Mouse (Mus musculus) liver, postnatal 0 days (tissue): Measurements from ENCODE around the gene Rtn4rl2. TPM values are rescaled to one million over a fixed set of nuclear protein-coding genes. Genes with fewer than 3 reads are reported as not detected.

Experiments
- ATAC-seq: fragments of 200-750 bp; cut with Nextera tagmentation; 2 replicates; pipeline ENCODE4 v1.8.0; 2017; ENCODE audit warnings: mild to moderate bottlenecking, moderate library complexity
- DNase-seq: peaks from one replicate; pipeline ENCODE4 v3.0.0-alpha.2; 2016
- H3K27ac ChIP-seq: fragments of 300-500 bp; sonication (generic); 2 replicates; pipeline ENCODE4 v1.5.1; 2014; ENCODE audit warnings: antibody characterized with exemption, moderate library complexity, mild to moderate bottlenecking, low read depth
- H3K27me3 ChIP-seq: fragments of 300-500 bp; sonication (generic); 2 replicates; pipeline ENCODE4 v1.6.1; 2014; ENCODE audit warnings: low read length, control low read depth, mixed read lengths; ENCODE audit not compliant: insufficient read depth
- H3K36me3 ChIP-seq: fragments of 300-500 bp; sonication (generic); replicated peaks from 2 replicates; pipeline ENCODE4 v1.6.1; 2014; ENCODE audit warnings: mild to moderate bottlenecking, control low read depth, low read length, moderate library complexity, mixed read lengths; ENCODE audit not compliant: insufficient read depth
- H3K4me1 ChIP-seq: fragments of 300-500 bp; sonication (generic); 2 replicates; pipeline ENCODE4 v1.6.1; 2014; ENCODE audit warnings: antibody characterized with exemption, mild to moderate bottlenecking, control low read depth; ENCODE audit not compliant: insufficient read depth
- H3K4me2 ChIP-seq: fragments of 300-500 bp; sonication (generic); 2 replicates; pipeline ENCODE4 v1.6.1; 2014; ENCODE audit warnings: low read depth, mild to moderate bottlenecking, low read length, moderate library complexity, mixed read lengths
- H3K4me3 ChIP-seq: fragments of 300-500 bp; sonication (generic); 2 replicates; pipeline ENCODE4 v1.5.1; 2014; ENCODE audit warnings: low read depth, low read length
- H3K9ac ChIP-seq: fragments of 300-500 bp; sonication (generic); replicated peaks from 2 replicates; pipeline ENCODE4 v1.6.1; 2014; ENCODE audit warnings: mild to moderate bottlenecking, moderate library complexity
- H3K9me3 ChIP-seq: fragments of 300-500 bp; sonication (generic); 2 replicates; pipeline ENCODE4 v1.6.1; 2016; ENCODE audit warnings: mild to moderate bottlenecking, control low read depth, low read length, mixed read lengths
- CTCF ChIP-seq: sonication (generic); IDR thresholded peaks from 2 replicates; pipeline ENCODE4 v1.5.1; 2016; ENCODE audit warnings: antibody characterized with exemption, low read depth
- EP300 ChIP-seq: IDR thresholded peaks from 2 replicates; pipeline ENCODE4 v1.6.1; 2016; ENCODE audit warnings: antibody characterized with exemption, low read depth, mild to moderate bottlenecking
- WGBS: fragments of 180-500 bp; shearing (Covaris S2); extraction: QIAGEN DNeasy Blood & Tissue Kit; methylation state at CpG from one replicate; pipeline ENCODE4 v1.1.7; 2014; ENCODE audit not compliant: insufficient replicate concordance; 5-methylcytosine and 5-hydroxymethylcytosine counted together
- polyA plus RNA-seq: library from polyadenylated mRNA; unstranded; fragments of >200 nt; fragmentation: Nextera tagmentation; extraction: Ambion mirVana; gene quantifications from 2 replicates; pipeline ENCODE4 v1.2.1, GENCODE M21; 2015

The Rtn4rl2 gene
- polyA plus RNA-seq, result 0.14 and 0.31 TPM in 2 replicates

DNA sequence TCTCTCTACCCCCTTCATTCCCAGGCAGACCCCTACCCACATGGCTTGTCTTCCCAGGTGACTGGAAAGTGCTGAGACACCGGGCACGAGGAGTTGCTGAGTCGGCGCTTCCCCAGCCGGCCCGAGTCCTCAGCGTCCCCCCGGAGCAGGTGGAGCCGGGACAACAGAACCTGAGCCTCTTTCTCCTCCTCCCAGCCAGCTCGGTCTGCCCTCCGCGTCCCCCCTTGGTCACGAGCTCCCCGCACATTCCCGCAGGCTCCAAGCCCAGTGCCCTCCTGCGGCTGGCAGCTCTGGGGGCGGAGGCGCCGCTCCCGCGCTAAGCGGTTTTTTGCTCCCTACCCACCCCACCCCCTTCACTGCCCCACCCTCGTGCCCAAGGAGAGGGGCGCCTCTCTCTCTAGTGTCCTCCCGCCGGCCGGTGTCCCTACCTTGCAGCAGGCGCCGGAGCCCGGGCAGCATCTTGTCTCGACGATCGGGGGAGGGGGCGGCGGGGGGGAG is at the start of gene Rtn4rl2:
Gene Rtn4rl2, minus strand, starts transcription at position 477 of the 498 bp plus-strand sequence.
- 0% methylated on average over 22 of the region's 35 CpGs for WGBS
- Histone ChIP-seq H3K9me3 (no peaks in the 10 kb centered on the region), H3K4me1 (peaks cover 34% of the 10 kb centered on the region), H3K4me2 (peak within 1 kb of the TSS; percentile 74), H3K27me3 (peaks cover 84% of the 10 kb centered on the region), H3K36me3 (no peaks in the 10 kb centered on the region), H3K4me3 (peak within 1 kb of the TSS; percentile 42), H3K9ac (peak within 1 kb of the TSS; percentile 26; the same call in 1 of the 2 replicates), H3K27ac (no peak within 1 kb of the TSS)
- ATAC-seq, result no peak
- TF ChIP-seq EP300, result no peak
- peak; percentile 22 for DNase-seq

DNA sequence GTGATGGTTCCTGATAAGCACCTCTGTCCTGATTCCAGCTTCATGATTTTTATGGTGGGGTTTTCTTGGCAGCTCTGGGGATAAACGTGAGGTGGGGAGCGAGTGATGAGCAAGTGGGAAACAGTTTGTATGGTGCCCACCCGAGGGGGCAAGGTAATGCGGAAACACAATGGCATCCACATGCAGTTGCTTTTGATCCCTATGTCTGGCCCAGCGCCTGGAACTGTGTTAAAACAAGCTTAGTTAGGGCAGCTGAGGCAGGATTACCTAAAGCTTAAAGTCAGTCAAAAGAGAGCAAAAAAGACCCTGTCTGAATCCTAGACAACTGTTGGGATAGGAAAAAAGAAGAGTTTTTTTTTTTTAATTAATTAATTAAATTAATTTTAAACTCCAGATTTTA is 48.6 kb upstream of the Rtn4rl2 start:
- no peak for ATAC-seq
- H3K9me3 ChIP-seq, result no peaks in the 10 kb centered on the region
- no peak for TF ChIP-seq CTCF
- no peak for TF ChIP-seq EP300
- H3K4me3 ChIP-seq, result no peak overlapping the region
- no peak overlapping the region for H3K4me2 ChIP-seq
- H3K4me1 ChIP-seq, result peaks cover 21% of the 10 kb centered on the region
- no peak overlapping the region for H3K27ac ChIP-seq
- peaks cover 6% of the 10 kb centered on the region for H3K36me3 ChIP-seq
- DNase-seq, result no peak
- 87% methylated on average over 5 of the region's 5 CpGs for WGBS
- H3K9ac ChIP-seq, result no peak overlapping the region
- H3K27me3 ChIP-seq, result no peaks in the 10 kb centered on the region

GRCm38 (mm10) chr2:84934649-84935007 is 48.1 kb upstream of the Rtn4rl2 start:
- peaks cover 2% of the 10 kb centered on the region; the same call in 1 of the 2 replicates for H3K36me3 ChIP-seq
- 89% methylated on average over 4 of the region's 4 CpGs for WGBS

GRCm38 (mm10) chr2:84933992-84934648 is 47.6 kb upstream of the Rtn4rl2 start:
- DNase-seq, result no peak
- H3K27ac ChIP-seq, result 0 out of 2 replicates have a peak overlapping the region, but pooled peaks have one; percentile 6
- no peak overlapping the region for H3K4me2 ChIP-seq

More at GRCm38 (mm10) chr2:84934649-84935007, 48.1 kb upstream of the Rtn4rl2 start:
- Histone ChIP-seq H3K9ac (no peak overlapping the region), H3K27me3 (no peaks in the 10 kb centered on the region), H3K4me1 (peaks cover 18% of the 10 kb centered on the region), H3K9me3 (no peaks in the 10 kb centered on the region), H3K4me3 (no peak overlapping the region), H3K4me2 (no peak overlapping the region), H3K27ac (no peak overlapping the region)
- ATAC-seq, result no peak
- TF ChIP-seq CTCF (no peak), EP300 (no peak)
- no peak for DNase-seq

GRCm38 (mm10) chr2:84930186-84930585 is 43.7 kb upstream of the Rtn4rl2 start:
- H3K9ac ChIP-seq, result no peak overlapping the region
- ATAC-seq (no peak), DNase-seq (no peak)
- 48% methylated on average over 7 of the region's 7 CpGs for WGBS
- no peak overlapping the region for H3K27ac ChIP-seq
- TF ChIP-seq EP300 (no peak), CTCF (no peak)
- no peaks in the 10 kb centered on the region for H3K9me3 ChIP-seq
- H3K4me2 ChIP-seq, result no peak overlapping the region
- no peak overlapping the region for H3K4me3 ChIP-seq
- H3K36me3 ChIP-seq, result no peaks in the 10 kb centered on the region
- H3K4me1 ChIP-seq, result peaks cover 11% of the 10 kb centered on the region
- no peaks in the 10 kb centered on the region for H3K27me3 ChIP-seq

More at GRCm38 (mm10) chr2:84933992-84934648, 47.6 kb upstream of the Rtn4rl2 start:
- ATAC-seq, result no peak
- Histone ChIP-seq H3K4me1 (peaks cover 16% of the 10 kb centered on the region), H3K36me3 (no peaks in the 10 kb centered on the region), H3K9me3 (no peaks in the 10 kb centered on the region), H3K9ac (no peak overlapping the region), H3K27me3 (no peaks in the 10 kb centered on the region), H3K4me3 (no peak overlapping the region)
- TF ChIP-seq EP300 (no peak), CTCF (no peak)
- WGBS, result 59% methylated on average over 8 of the region's 8 CpGs

GRCm38 (mm10) chr2:84919601-84920108 is 33.1 kb upstream of the Rtn4rl2 start:
- 64% methylated on average over 10 of the region's 10 CpGs for WGBS
- no peaks in the 10 kb centered on the region for H3K36me3 ChIP-seq
- TF ChIP-seq CTCF, result no peak
- no peak for TF ChIP-seq EP300
- DNase-seq (no peak), ATAC-seq (no peak)
- no peak overlapping the region for H3K9ac ChIP-seq
- no peak overlapping the region for H3K4me2 ChIP-seq
- H3K27me3 ChIP-seq, result no peaks in the 10 kb centered on the region
- no peak overlapping the region for H3K27ac ChIP-seq
- H3K9me3 ChIP-seq, result 0 out of 2 replicates have a peak, but pooled peaks cover 4% of the 10 kb centered on the region
- no peak overlapping the region for H3K4me3 ChIP-seq
- H3K4me1 ChIP-seq, result no peaks in the 10 kb centered on the region
